Mouse (Mus musculus) hindbrain, embryonic 13.5 days (tissue): ENCODE data around the gene Orm3. TPM values are rescaled to one million over a fixed set of nuclear protein-coding genes. Genes with fewer than 3 reads are reported as not detected.
"Not testable (repeated sequence)": the region's sequence is repeated elsewhere in the genome, so short reads cannot be mapped to it uniquely, and the experiment has no call there.

Experiments used
- ATAC-seq: fragments of 200-750 bp; cut with Nextera tagmentation; 2 replicates; pipeline ENCODE4 v1.8.0; 2017; ENCODE audit warnings: moderate TSS enrichment; ENCODE audit not compliant: low FRiP score
- H3K27ac ChIP-seq: fragments of 300-500 bp; sonication (generic); 2 replicates; pipeline ENCODE4 v1.5.1; 2015; ENCODE audit warnings: inconsistent platforms, mild to moderate bottlenecking, moderate library complexity
- H3K27me3 ChIP-seq: fragments of 300-500 bp; sonication (generic); 2 replicates; pipeline ENCODE4 v1.6.1; 2015; ENCODE audit warnings: mild to moderate bottlenecking, inconsistent platforms
- H3K36me3 ChIP-seq: fragments of 300-500 bp; sonication (generic); 2 replicates; pipeline ENCODE4 v1.6.1; 2015; ENCODE audit warnings: mild to moderate bottlenecking, inconsistent platforms
- H3K4me1 ChIP-seq: fragments of 300-500 bp; sonication (generic); replicated peaks from 2 replicates; pipeline ENCODE4 v1.6.1; 2015; ENCODE audit warnings: inconsistent platforms
- H3K4me2 ChIP-seq: fragments of 300-500 bp; sonication (generic); 2 replicates; pipeline ENCODE4 v1.6.1; 2015; ENCODE audit warnings: inconsistent platforms, mild to moderate bottlenecking, moderate library complexity
- H3K4me3 ChIP-seq: fragments of 300-500 bp; sonication (generic); 2 replicates; pipeline ENCODE4 v1.5.1; 2015; ENCODE audit warnings: mild to moderate bottlenecking, inconsistent platforms
- H3K9ac ChIP-seq: fragments of 300-500 bp; sonication (generic); 2 replicates; pipeline ENCODE4 v1.6.1; 2015; ENCODE audit warnings: mild to moderate bottlenecking, inconsistent platforms
- H3K9me3 ChIP-seq: fragments of 300-500 bp; sonication (generic); 2 replicates; pipeline ENCODE4 v1.6.1; 2016; ENCODE audit warnings: inconsistent platforms
- WGBS: fragments of 180-500 bp; shearing (Covaris S2); methylation state at CpG from one replicate; pipeline ENCODE4 v1.1.7; 2015; 5-methylcytosine and 5-hydroxymethylcytosine counted together
- polyA plus RNA-seq: library from polyadenylated mRNA; unstranded; fragments of >200 nt; fragmentation: Nextera tagmentation; extraction: Ambion mirVana; gene quantifications from 2 replicates; pipeline ENCODE4 v1.2.1, GENCODE M21; 2015

Gene Orm3
- polyA plus RNA-seq, result not detected in 2 replicates

- H3K4me2 ChIP-seq, result no peak within 1 kb of the TSS
- no peak within 1 kb of the TSS for H3K27ac ChIP-seq
- no peaks in the 10 kb centered on the region for H3K27me3 ChIP-seq
- no peak within 1 kb of the TSS for H3K9ac ChIP-seq
- H3K4me3 ChIP-seq, result no peak within 1 kb of the TSS
- peaks cover 11% of the 10 kb centered on the region for H3K4me1 ChIP-seq
- no peaks in the 10 kb centered on the region for H3K36me3 ChIP-seq
- no peaks in the 10 kb centered on the region for H3K9me3 ChIP-seq
- ATAC-seq, result no peak
- 85% methylated on average over 4 of the region's 4 CpGs for WGBS
Measured at GRCm38 (mm10) chr4:63355877-63356665, at the start of gene Orm3. TSS of gene Orm3 (plus strand) at chr4:63356162.

DNA sequence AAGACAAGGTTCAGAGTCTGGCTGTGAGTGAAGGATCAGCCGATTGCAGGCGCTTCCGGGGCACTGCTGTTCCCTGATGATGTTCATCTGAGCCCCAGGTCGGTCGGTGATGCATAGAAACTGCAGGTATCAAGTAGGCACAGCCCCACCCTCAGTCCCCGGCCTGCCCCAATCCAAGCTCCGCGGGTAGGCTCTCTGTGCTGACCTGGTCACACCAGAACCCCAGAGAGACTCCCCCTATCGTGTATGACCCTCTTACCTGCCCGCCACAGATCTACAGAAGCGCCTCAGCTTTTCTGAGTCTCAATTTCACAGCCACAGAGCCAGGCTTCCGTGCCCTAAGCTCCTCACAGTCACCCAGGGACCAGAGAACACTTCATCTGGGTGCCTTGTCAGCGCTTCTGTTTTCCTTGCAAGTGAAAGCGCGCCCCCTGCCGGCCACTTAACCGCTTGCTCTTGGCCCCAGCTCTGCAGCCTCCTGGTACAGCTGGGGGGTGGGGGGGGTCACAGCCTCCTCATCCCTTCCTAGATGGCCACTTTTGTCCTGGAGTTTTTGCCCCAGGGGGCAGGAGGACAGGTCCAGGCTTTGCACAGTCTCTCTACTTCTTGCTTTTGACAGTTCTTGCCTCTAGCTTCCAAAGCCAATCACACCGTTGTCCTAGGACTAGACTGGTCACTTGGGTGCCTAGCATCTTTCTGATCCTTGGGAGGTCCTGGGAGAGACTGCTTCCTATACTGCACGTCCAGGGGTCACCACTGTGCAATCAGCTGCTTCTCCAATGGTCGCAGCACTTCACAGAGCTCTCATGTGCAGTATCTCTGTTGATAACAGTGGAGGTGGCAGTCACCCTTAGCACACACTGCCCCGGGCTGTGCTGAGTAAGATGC is 48.5 kb upstream of the Orm3 start:
- H3K4me3 ChIP-seq, result no peak overlapping the region
- H3K9ac ChIP-seq, result no peak overlapping the region
- ATAC-seq, result peak; percentile 78

DNA sequence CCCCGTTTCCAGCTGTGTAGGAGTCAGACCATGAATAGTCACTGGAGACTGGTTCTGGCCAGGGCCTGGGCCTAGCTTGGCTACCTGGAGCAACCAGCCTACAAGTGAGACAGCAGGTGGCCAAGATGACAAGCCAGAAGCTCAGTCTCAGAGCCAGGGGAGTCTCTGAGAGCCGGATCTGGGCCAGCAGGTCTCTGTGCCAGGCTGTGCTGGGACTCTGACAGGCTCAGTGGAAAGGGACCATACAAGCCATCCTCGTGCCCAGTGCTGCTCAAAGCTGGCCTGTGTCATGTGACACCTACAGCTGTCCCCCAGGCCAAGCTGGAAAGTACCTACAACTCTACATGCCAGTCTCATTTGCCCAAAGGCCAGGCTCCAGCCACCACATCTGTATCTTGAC is 47.6 kb upstream of the Orm3 start:
- Histone ChIP-seq H3K9me3 (no peaks in the 10 kb centered on the region), H3K36me3 (no peaks in the 10 kb centered on the region), H3K27me3 (peaks cover 5% of the 10 kb centered on the region; the same call in 1 of the 2 replicates), H3K4me3 (no peak overlapping the region), H3K27ac (no peak overlapping the region), H3K4me1 (no peaks in the 10 kb centered on the region), H3K4me2 (no peak overlapping the region), H3K9ac (no peak overlapping the region)
- ATAC-seq, result no peak
- 91% methylated on average over 3 of the region's 3 CpGs for WGBS

More for the DNA sequence above, 48.5 kb upstream of the Orm3 start:
- Histone ChIP-seq H3K9me3 (no peaks in the 10 kb centered on the region), H3K4me1 (no peaks in the 10 kb centered on the region), H3K27ac (no peak overlapping the region), H3K4me2 (no peak overlapping the region), H3K27me3 (peaks cover 5% of the 10 kb centered on the region; the same call in 1 of the 2 replicates), H3K36me3 (no peaks in the 10 kb centered on the region)
- 35% methylated on average over 21 of the region's 21 CpGs for WGBS

DNA sequence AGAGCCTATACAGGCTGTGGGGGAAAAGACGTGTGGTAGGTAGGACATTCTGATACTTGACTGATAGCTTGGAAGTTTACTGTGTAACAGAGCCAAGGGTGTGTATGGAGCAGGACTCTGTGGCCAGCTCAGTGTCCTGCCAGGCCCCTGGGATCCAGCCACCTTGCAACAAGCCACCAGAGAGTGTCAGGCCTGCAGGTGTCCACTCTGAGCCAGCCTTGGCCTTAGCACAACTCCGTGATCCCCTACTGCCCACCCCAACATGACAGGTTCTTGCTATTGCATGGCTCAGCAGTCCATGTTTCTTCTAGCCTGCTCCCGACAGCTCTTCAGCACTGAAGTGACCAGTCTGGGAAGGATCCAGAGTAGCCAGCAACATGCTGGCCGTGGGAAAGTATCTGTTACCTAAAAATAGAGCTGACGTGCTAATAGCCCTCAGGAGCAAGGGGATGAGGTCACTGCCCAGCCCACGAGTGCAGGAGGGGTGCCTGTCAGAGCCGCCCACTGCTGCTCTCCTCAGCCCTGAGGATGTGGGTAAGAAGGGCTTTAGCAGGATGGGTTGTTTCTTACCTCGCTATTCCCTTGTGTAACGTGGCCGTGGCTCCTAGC is 45.6 kb upstream of the Orm3 start:
- no peak for ATAC-seq

GRCm38 (mm10) chr4:63311426-63311825 is 44.5 kb upstream of the Orm3 start:
- peaks cover 3% of the 10 kb centered on the region; the same call in 1 of the 2 replicates for H3K27me3 ChIP-seq
- ATAC-seq, result no peak
- 94% methylated on average over 7 of the region's 7 CpGs for WGBS

More for the DNA sequence above, 45.6 kb upstream of the Orm3 start:
- Histone ChIP-seq H3K36me3 (no peaks in the 10 kb centered on the region), H3K4me1 (no peaks in the 10 kb centered on the region), H3K27me3 (peaks cover 5% of the 10 kb centered on the region; the same call in 1 of the 2 replicates), H3K4me3 (no peak overlapping the region), H3K4me2 (no peak overlapping the region), H3K9me3 (no peaks in the 10 kb centered on the region), H3K27ac (no peak overlapping the region), H3K9ac (no peak overlapping the region)
- 70% methylated on average over 10 of the region's 10 CpGs for WGBS

DNA sequence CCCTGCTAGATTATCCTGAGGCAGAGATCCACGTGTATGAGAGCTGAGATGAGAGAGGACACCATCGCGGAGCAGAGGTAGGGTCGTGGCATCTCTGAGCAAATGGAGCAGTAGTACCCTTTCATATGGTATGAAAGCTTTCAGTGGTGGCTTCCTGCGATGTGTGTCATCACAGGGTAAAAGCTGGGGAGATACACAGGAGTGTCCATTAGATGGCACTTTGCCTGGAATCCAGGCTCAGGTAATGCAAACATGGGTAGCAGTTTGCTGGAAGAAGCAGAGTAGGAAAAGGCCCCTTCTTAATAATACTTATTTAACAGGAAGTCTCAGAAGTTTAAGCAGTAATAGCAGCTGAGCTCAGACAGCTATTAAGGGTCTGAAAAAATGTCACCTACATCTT is 41.9 kb upstream of the Orm3 start:
- no peaks in the 10 kb centered on the region for H3K36me3 ChIP-seq
- WGBS, result 80% methylated on average over 5 of the region's 5 CpGs
- no peak overlapping the region for H3K9ac ChIP-seq
- no peaks in the 10 kb centered on the region for H3K27me3 ChIP-seq
- H3K4me1 ChIP-seq, result no peaks in the 10 kb centered on the region
- no peaks in the 10 kb centered on the region for H3K9me3 ChIP-seq
- no peak overlapping the region for H3K4me3 ChIP-seq
- no peak overlapping the region for H3K27ac ChIP-seq
- ATAC-seq, result no peak
- no peak overlapping the region for H3K4me2 ChIP-seq

More at GRCm38 (mm10) chr4:63311426-63311825, 44.5 kb upstream of the Orm3 start:
- no peaks in the 10 kb centered on the region for H3K4me1 ChIP-seq
- H3K9me3 ChIP-seq, result no peaks in the 10 kb centered on the region
- H3K4me3 ChIP-seq, result no peak overlapping the region
- no peaks in the 10 kb centered on the region for H3K36me3 ChIP-seq
- H3K27ac ChIP-seq, result no peak overlapping the region
- H3K4me2 ChIP-seq, result no peak overlapping the region
- H3K9ac ChIP-seq, result no peak overlapping the region

- 0 out of 2 replicates have a peak, but pooled peaks have one; percentile 28 for ATAC-seq
- Histone ChIP-seq H3K9me3 (no peaks in the 10 kb centered on the region), H3K27me3 (no peaks in the 10 kb centered on the region), H3K27ac (no peak overlapping the region), H3K4me1 (no peaks in the 10 kb centered on the region), H3K36me3 (no peaks in the 10 kb centered on the region), H3K4me2 (no peak overlapping the region), H3K9ac (no peak overlapping the region), H3K4me3 (no peak overlapping the region)
- 73% methylated on average over 9 of the region's 9 CpGs for WGBS
Measured at GRCm38 (mm10) chr4:63316076-63316746, 39.8 kb upstream of the Orm3 start.

DNA sequence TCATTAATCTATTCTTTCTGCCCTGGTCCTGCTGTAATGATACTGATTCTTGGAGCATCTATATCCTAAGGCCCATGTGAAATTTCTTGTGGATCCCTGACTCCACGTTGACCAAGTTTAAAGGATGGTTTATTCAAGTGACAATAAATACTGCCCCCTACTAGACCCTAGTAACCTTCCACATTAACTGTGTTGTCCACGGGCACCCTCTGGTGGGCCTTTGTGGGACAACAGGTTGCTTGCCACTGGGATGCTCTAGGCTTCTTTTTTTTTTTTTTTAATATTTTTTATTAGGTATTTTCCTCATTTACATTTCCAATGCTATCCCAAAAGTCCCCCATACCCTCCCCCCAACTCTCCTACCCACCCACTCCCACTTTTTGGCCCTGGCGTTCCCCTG is 36.4 kb upstream of the Orm3 start:
- not testable (repeated sequence) for H3K27me3 ChIP-seq, H3K4me1 ChIP-seq, H3K4me3 ChIP-seq, H3K36me3 ChIP-seq, H3K9me3 ChIP-seq, H3K4me2 ChIP-seq, H3K27ac ChIP-seq, ATAC-seq, H3K9ac ChIP-seq
- 28% methylated on average over 3 of the region's 3 CpGs for WGBS

GRCm38 (mm10) chr4:63323275-63323815 is 32.6 kb upstream of the Orm3 start:
- ATAC-seq, result no peak
- Histone ChIP-seq H3K36me3 (peaks cover 6% of the 10 kb centered on the region; the same call in 1 of the 2 replicates), H3K4me3 (no peak overlapping the region), H3K27ac (no peak overlapping the region), H3K4me2 (no peak overlapping the region), H3K4me1 (no peaks in the 10 kb centered on the region), H3K9me3 (peaks cover 7% of the 10 kb centered on the region; the same call in 1 of the 2 replicates), H3K9ac (no peak overlapping the region), H3K27me3 (no peaks in the 10 kb centered on the region)
- WGBS, result 83% methylated on average over 8 of the region's 8 CpGs

DNA sequence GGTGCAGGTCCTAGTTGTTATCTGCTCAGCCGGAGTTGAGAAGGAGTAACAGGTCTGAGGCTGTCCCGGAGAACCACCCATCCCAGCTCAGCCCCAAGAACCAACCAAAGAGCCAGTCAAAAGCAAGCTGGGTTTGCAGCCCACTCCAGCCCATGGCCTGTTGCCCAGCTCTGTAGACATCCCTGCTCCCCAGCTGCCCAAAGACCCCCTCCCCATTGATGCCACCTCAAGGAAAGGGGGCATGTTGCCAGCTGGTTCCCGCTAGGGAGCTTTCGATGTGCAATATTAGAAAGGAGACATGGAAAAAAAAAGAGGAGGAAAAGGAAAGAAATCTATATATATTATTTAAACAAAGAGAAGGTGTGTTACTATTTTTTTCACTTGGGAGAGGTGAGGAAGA is 22.6 kb upstream of the Orm3 start:
- Histone ChIP-seq H3K4me2 (no peak overlapping the region), H3K36me3 (no peaks in the 10 kb centered on the region), H3K4me1 (no peaks in the 10 kb centered on the region), H3K9ac (no peak overlapping the region), H3K4me3 (no peak overlapping the region), H3K27ac (no peak overlapping the region), H3K9me3 (no peaks in the 10 kb centered on the region), H3K27me3 (no peaks in the 10 kb centered on the region)
- ATAC-seq, result no peak
- 89% methylated on average over 4 of the region's 4 CpGs for WGBS

DNA sequence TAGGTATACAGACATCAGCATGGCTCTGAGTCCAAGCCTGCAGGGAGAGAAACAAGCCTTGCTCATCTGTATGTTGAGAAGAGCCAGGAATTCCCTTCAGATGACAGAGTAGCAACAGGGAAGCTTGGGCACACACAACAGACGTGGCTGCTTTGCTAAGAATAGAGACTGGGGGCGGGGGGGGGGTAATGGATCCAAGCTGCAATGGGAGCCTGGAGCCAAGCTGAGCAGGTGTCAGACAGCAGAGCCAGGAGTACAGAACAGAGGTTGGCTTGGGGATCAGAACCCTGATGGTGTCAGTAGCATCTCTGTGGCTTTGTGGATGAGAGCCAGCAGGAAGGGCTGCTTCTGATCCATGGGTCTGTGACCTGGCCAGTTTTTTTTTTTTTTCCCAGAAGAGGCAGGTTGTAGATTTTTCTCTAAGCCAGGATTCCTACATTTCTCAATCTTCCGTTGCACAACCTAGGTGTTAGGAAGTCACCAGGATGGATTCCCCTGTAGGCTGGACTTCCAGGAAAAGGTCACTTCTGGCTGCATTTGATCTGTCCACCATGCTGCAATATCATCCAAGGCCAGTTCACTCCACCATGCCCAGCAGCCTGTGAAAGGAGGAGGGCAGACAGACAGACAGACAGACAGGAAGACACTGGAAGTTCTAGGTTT is 17.4 kb upstream of the Orm3 start:
- H3K4me1 ChIP-seq, result no peaks in the 10 kb centered on the region
- H3K9ac ChIP-seq, result no peak overlapping the region
- H3K36me3 ChIP-seq, result no peaks in the 10 kb centered on the region
- H3K4me3 ChIP-seq, result no peak overlapping the region
- no peak overlapping the region for H3K27ac ChIP-seq
- WGBS, result 80% methylated on average over 3 of the region's 3 CpGs
- no peaks in the 10 kb centered on the region for H3K9me3 ChIP-seq
- H3K4me2 ChIP-seq, result no peak overlapping the region
- ATAC-seq, result no peak
- H3K27me3 ChIP-seq, result no peaks in the 10 kb centered on the region
